Mouse (Mus musculus) heart, adult 18-20 months (tissue): ENCODE results near the gene Clec9a. TPM values are rescaled to one million over a fixed set of nuclear protein-coding genes. Genes with fewer than 3 reads are reported as not detected.
A peak's percentile ranks its signal among the peaks of the same experiment; 100 is the strongest.

ENCODE experiments used
- DNase-seq, 2 experiments: peaks; one replicate each; pipeline ENCODE4 v3.0.0; 2021 to 2022; ENCODE audit warnings: mixed read lengths in 1 of 2
- total RNA-seq, 2 experiments: library from RNA; stranded (reverse); gene quantifications; 2 replicates each; pipeline ENCODE4 v1.2.3; 2021

The Clec9a gene
- total RNA-seq, 2 experiments from 2014 or later = 0.62 TPM; not detected in 1

- DNase-seq = peak in 1 of 2 experiments; percentile 18
Measured at GRCm38 (mm10) chr6:129425217-129425616, 16.6 kb downstream of the Clec9a start.

- peak; percentile 56 to 84 for DNase-seq
Measured at GRCm38 (mm10) chr6:129425812-129426211, 17.1 kb downstream of the Clec9a start.

GRCm38 (mm10) chr6:129427281-129427680 lies 18.6 kb downstream of the Clec9a start:
- DNase-seq = no peak

DNA sequence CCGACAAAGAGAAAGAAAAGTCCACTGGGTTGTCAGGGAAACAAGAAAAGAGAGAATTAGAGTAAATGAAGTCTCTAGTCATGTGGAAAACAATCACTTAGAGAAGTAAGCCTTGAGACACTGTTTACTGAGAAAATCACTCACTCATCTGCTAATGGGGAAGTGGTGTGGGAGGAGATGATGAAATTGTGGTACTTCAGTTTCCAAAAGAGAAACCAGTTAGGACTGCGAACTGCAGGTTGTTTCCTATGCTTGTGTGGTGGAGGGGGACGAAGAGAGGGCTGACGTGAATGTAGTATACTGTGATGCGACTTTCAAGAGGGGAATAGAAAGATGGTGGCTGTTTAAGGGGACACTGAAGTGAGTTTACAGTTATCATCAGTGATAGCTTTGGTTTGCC lies 25.6 kb downstream of the Clec9a start:
- peak in 1 of 2 experiments; percentile 38 for DNase-seq

GRCm38 (mm10) chr6:129436025-129436424 lies 27.4 kb downstream of the Clec9a start:
- DNase-seq = no peak

GRCm38 (mm10) chr6:129438033-129438432 lies 29.4 kb downstream of the Clec9a start:
- no peak for DNase-seq

DNA sequence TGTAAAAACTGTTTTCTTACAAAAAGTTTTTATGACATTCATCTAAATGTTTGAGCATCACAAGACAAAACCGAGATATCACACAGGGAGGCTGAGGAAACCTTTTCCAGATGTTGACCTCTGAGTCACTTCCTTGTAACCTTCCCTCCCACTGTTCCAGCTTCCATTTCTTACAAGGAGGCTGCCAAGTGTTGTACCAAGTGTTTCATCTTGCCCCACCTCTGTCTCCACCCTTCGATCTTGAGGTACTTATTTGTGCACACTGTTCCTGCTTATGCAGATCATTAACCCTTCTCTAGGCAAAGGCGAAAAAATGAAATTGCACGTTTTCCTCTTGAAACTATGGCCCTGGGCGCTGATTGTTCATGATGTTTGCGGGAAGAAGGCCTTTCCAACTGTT lies 41.1 kb downstream of the Clec9a start:
- peak; percentile 38 to 77 for DNase-seq

DNA sequence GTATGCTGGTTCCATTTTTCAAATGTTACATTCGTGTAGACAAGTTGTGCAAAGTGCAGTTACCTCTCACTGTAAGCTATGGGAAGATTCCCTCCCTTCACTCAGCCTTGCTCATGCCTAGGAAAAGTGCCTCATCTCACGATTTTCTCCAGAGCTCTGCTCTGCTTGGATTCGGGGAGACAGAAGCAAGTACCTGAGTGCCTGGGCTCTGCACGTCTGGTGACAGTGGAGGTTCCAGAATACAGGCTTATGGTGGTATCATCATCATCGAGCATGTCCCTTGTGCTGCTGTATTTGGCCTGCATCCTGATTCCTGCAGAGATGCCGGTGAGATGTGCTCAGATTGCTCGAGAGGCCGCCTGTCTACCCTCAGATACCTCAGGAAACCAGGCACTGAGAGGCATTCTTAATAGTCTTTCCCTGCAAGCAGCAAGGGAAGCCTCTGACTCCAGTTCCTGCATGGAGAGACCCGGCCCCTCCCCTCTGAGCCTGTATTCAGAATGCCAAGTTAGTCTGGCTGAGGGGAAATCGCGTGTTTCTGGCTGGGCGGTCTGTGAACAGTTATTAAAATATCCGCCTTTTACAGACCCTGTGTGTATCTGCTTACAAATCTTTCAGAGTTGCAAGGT lies 42.9 kb downstream of the Clec9a start, which contains the start of gene Clec1a:
Gene Clec1a, minus strand, starts transcription at position 590 of the 629 bp plus-strand sequence.
- DNase-seq = peak; percentile 63 to 77

DNA sequence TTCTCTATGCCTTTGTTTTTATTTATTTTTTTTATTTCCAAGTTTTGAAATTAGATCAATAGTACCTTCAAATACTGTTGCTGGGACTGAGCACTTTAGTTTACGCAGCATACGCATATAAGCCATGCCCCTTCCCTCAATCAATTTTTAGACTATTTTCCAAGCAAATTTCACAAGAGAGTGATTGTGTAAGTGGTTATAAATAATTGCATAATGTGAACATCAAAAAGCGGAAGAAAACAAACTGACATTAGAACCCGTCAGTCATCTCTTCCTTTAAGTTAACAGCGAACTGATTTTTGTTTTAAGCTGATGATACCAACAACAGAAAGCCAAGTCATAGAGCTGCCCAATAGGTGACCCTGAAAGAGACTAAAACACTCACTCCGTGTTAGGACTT lies 62.7 kb downstream of the Clec9a start:
- no peak for DNase-seq

- peak in 1 of 2 experiments; percentile 27 for DNase-seq
Measured at GRCm38 (mm10) chr6:129472627-129473026, 64.0 kb downstream of the Clec9a start.

Other genes with a start within 250 kb of the Clec9a start
- gene Clec2d, start 228.2 kb upstream of the Clec9a start, total RNA-seq = 10 to 100 TPM; 32.0 to 46.1 TPM
- 1 to 10 TPM in 1 of 2 experiments, under 1 TPM in 1; 0.17 to 1.6 TPM for gene Cd69, start 133.4 kb upstream of the Clec9a start, total RNA-seq
- not detected for gene 4922502D21Rik, start 77.1 kb upstream of the Clec9a start, total RNA-seq
- under 1 TPM; 0.85 to 0.94 TPM for gene Clec12a, start 66.2 kb upstream of the Clec9a start, total RNA-seq
- not detected for gene Clec12b, start 23.0 kb upstream of the Clec9a start, total RNA-seq
- 1 to 10 TPM; 1.0 to 1.2 TPM for gene Clec1b, start 11.6 kb upstream of the Clec9a start, total RNA-seq
- gene Clec1a, start 43.1 kb downstream of the Clec9a start, total RNA-seq = 10 to 100 TPM; 11.1 to 11.4 TPM
- gene Olr1, start 98.3 kb downstream of the Clec9a start, total RNA-seq = not detected
- gene Tmem52b, start 103.7 kb downstream of the Clec9a start, total RNA-seq = not detected
- gene Gabarapl1, start 124.3 kb downstream of the Clec9a start, total RNA-seq = 100 to 1,000 TPM; 149 to 199 TPM
- under 1 TPM in 1 of 2 experiments, not detected in 1; 0.30 TPM for gene Klre1, start 169.0 kb downstream of the Clec9a start, total RNA-seq
- gene Klrd1, start 182.9 kb downstream of the Clec9a start, total RNA-seq = 1 to 10 TPM in 1 of 2 experiments, not detected in 1; 1.1 TPM
- gene Klrk1, start 215.0 kb downstream of the Clec9a start, total RNA-seq = under 1 TPM; 0.26 to 0.57 TPM
- gene Klrc3, start 234.5 kb downstream of the Clec9a start, total RNA-seq = not detected